Mouse (Mus musculus) yolk sac, embryonic 10.5 days (tissue): Measurements from ENCODE around the gene Olfr582.

Experiments used
- DNase-seq: peaks from one replicate; pipeline ENCODE4 v3.0.0-alpha.2; 2017; ENCODE audit warnings: low spot score

Gene Olfr582

GRCm38 (mm10) chr7:103037724-103038123 lies at the start of gene Olfr582:
Olfr582 (plus strand) TSS chr7:103038024.
- no peak for DNase-seq

DNA sequence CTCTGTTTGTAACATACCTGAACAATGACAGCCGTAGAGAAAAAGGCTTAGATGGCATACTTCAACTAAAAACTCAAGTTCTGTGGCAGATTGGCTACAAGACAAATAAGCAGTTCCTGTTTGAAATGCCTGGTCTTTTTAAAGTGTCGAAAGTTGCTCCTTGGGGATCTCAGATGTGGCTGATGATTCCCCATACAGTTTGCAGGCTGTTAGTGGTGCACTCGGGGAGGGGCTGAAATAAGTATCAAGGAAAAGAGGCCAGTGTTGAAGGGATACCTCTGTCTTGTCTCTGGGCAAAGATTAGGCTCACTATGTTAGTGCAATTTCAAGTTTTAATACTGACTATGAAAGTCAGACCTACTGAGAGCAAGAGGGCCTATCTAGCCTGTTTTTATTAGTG lies 48.6 kb upstream of the Olfr582 start, which contains the start of gene Olfr578:
Gene Olfr578, minus strand, starts transcription at position 101 of the 400 bp plus-strand sequence.
- DNase-seq = no peak

DNA sequence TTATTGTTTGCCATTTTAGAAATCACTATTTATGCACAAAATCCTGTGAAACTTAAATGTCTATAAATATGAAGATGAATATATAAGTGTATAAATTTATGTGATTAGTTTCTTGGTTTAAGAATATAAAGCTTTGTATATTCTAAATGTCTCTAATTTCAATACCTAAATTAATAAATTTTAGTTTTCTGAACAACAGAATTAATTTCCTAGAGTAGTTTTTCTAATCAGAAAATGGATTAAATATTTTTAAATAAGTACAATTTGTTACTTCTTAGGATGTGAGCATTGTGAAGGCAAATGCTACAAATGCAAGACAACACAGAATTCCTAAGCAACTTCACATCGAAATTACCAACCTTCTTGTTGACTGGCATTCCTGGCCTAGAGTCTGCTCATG lies 13.2 kb downstream of the Olfr582 start, which contains the start of gene Olfr583:
Gene Olfr583, plus strand, starts transcription at position 301 of the 400 bp plus-strand sequence.
- DNase-seq = no peak

DNA sequence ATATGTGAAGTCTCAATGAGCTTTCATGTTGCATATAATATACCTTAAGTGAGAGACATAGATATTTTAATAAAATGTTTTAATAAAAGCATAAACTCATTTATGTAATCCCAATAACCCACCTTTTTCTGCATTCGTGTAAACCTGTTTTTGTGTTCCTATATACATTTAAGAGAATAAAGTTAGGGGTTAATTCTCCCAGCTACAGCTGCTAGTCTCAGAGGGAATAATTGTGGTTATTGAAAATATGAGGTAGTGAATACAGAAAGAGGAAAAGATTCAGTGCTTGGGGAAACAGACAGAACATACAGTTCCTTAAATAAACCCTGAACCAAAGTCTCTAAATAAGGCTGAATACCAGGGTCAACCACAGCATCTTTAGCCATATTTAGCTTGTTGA lies 43.8 kb downstream of the Olfr582 start, which contains the start of gene Olfr584:
Gene Olfr584, plus strand, starts transcription at position 301 of the 400 bp plus-strand sequence.
- no peak for DNase-seq
